Mouse (Mus musculus) B cell, adult 62 days (primary cell): ENCODE results near the gene Gdpd1. TPM values are rescaled to one million over a fixed set of nuclear protein-coding genes. Genes with fewer than 3 reads are reported as not detected.

Source experiments
- total RNA-seq: library from RNA; stranded (reverse); gene quantifications from 4 replicates; pipeline ENCODE4 v1.2.4, GENCODE M21; 2023

Gene Gdpd1
- 0.24 to 0.57 TPM (median 0.47 TPM) in 3 of 4 replicates, not detected in the other for total RNA-seq

DNA sequence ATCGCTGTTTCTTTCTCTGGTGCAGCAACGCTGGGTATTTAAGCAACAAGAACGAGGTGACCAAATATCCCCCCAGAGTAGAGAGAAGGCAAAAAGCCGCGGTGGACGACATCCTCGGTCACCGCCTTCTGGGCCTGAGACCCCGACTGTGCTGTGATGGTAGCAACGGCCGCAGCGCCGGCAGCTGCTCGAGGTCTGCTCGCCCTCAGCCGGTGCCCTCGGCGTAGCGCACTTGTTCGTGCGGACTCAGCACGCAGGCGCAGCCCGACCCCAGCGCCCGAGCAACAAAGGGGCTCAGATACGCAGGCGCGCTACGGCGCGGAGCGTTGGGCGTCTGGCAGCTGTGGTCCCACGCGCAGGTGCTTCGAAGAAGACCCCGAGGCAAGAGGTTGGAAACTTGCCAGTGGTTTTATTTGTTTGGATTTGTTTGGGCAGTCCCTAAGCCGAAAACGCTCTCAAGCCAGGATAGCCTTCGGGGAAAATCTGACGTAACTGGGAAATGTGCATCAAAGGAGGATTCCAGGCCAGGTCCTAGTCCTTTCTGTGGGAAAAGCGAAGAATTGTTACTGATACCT, at the start of gene Gdpd1:
TSS of gene Gdpd1 (minus strand) at position 197 of the 575 bp plus-strand sequence.

DNA sequence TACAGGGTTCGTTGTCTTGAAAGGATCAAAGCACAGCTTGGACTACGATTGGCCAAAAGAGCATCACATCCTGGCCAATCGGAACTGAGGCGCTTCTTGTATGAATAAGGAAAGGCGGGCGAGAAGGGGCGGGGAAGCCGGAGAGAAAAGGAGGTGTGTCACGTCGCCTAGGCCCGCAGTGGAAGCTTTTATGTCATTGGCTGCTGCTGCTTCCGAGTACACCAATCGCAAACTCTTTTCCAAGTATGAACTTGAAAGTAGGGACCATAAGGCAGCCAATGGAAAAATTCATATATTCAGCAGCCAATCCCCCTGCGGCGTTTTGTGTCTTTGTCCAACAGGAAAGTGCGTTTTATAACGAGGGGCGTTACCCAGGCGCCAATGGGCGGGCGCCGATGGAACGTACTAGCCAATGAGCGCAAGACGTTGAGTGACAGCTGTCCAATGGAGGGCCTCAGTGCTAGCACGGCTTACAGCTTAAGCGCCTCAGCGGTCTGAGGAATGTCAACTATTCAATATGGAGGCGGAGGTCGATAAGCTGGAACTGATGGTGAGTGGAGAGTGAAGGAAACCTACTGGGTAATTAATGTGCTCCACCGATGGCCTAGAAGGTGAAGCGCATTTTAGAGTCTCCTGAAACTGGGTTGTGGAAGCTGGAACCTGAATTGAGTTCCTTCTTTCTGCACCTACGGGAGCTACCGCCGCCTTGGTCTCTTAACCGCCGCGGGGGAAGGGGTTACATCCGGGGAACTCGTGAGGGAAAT, 35.1 kb upstream of the Gdpd1 start, which contains the start of gene Ska2:
TSS of gene Ska2 (plus strand) at position 480 of the 764 bp plus-strand sequence.

DNA sequence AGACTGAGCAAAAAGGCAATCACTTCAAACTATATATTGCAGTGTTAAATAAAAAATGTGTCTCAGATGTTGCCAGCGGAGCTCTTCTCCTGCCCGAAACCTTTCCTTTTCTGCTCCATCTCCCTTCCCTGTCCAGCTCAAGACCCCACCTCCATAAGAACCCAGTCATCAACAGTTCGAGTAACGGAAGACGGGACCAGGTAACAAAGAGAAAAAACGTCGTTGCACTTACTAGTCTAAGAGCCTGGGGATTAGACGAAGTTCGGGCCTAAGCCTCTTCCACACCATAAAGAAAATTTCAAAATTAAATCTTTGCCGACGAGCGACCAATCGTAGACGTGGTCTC, 34.5 kb upstream of the Gdpd1 start, which contains the start of gene Prr11:
TSS of gene Prr11 (minus strand) at position 300 of the 346 bp plus-strand sequence.

DNA sequence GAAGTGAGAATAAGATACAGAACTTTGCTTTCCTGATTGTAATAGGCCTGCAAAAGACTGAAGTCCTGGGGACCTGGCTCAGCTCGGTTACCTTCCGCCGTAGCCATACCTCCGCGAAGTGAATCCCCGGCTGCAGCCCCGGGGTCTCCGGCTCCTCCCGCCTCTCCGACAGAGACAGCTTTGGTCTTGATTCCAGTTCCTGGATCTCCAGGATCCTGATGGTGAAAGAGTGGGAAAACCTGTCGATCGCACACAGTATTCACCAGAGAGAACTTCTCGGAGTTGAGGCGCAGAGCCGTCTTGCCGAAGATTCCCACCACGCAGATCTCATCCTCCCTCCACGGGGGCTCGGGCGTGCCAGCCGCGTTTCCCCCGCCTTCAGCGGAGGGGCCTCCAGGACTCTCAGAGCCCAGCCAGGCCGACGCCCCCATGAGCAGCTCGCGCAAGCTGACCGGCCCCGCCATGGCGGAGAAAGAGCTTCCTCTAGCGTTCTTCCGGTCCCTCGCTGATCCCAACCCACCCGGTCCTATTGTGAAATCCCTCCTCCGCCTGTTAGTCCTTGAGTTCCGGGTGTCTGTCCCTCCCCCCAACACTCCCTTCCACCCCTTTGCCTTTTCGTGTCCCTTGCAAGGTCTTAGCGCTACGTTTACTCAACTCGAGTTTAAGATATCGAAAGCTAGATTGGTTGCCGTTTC, 12.6 kb upstream of the Gdpd1 start, which contains the start of gene Smg8:
TSS of gene Smg8 (minus strand) at position 485 of the 695 bp plus-strand sequence.

DNA sequence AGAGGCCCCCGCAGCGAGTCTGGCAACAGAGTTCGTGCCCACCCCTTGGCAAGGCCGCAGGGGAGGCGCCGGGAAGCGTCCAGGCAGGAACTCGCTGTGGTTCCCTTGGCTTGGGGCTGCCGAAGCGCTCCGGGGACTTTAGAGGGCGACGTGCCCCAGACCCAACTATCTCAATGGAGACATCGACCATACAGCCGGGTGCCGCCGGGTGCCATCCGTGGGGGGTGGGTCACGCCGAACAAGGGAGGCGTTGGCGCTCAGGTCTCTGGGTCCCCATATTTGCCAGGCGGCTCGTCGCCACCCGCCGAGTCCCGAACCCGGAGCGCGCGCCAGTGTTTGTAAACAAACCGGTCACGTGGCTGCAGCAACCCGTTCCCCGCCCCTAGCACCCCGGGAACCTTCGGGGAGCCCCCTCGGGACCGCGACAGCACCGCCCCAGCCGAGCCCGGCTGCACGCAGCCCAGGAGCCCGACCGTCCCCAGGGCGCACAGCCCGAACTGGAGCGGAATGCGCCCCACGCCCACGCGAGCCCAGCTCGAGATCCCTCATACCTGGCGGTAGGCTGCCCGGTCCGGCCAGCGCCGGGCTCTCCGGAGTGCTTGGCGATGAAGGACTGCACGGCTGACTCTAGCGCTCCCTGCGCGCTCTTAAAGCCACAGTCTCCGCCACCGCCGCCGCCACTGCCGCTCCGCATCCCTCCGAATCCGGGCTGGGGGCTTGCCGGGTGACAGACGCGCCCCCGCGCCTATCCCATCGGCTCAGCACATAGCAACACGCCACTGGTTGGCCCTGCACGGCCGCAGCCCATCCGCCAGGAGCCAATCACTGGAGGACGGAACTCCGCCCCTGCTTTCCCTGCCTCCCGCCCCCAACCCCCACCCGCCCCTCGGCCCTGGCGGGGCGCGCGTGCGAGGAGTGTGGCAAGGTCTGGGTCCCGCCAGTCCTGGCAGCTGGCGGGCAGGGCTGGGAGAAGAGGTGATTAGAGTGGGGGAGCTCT, 80.5 kb downstream of the Gdpd1 start, which contains the start of gene Ypel2:
TSS of gene Ypel2 (minus strand) at position 667 of the 997 bp plus-strand sequence.

Other genes with a start within 250 kb of the Gdpd1 start
- 4.1 to 4.9 TPM (median 4.6 TPM) in 4 replicates for gene Ypel2, start 80.4 kb downstream of the Gdpd1 start, total RNA-seq
- gene Smg8, start 12.7 kb upstream of the Gdpd1 start, total RNA-seq = 24.6 to 29.1 TPM (median 27.0 TPM) in 4 replicates
- 1.2 to 1.9 TPM (median 1.5 TPM) in 4 replicates for gene Prr11, start 34.6 kb upstream of the Gdpd1 start, total RNA-seq
- gene Ska2, start 35.2 kb upstream of the Gdpd1 start, total RNA-seq = 5.1 to 6.3 TPM (median 5.4 TPM) in 4 replicates
- 6.7 to 12.1 TPM (median 8.1 TPM) in 4 replicates for gene Trim37, start 53.0 kb upstream of the Gdpd1 start, total RNA-seq